Mouse (Mus musculus) cortical plate, adult 2 months (tissue): ENCODE data around the gene Sp110.
"Not testable (repeated sequence)": the region's sequence is repeated elsewhere in the genome, so short reads cannot be mapped to it uniquely, and the experiment has no call there.

ENCODE experiments used
- CTCF ChIP-seq: fragments of 200-500 bp; IDR thresholded peaks from 2 replicates; pipeline ENCODE4 v1.5.1; 2011; ENCODE audit warnings: mild to moderate bottlenecking, control low read depth, low read length; ENCODE audit not compliant: insufficient read depth; ENCODE audit errors: extremely low read depth
- POLR2A ChIP-seq: fragments of 200-500 bp; IDR thresholded peaks from 2 replicates; pipeline ENCODE4 v1.6.1; 2011; ENCODE audit warnings: mild to moderate bottlenecking, low read length, control low read depth; ENCODE audit not compliant: insufficient read depth; ENCODE audit errors: extremely low read depth

DNA sequence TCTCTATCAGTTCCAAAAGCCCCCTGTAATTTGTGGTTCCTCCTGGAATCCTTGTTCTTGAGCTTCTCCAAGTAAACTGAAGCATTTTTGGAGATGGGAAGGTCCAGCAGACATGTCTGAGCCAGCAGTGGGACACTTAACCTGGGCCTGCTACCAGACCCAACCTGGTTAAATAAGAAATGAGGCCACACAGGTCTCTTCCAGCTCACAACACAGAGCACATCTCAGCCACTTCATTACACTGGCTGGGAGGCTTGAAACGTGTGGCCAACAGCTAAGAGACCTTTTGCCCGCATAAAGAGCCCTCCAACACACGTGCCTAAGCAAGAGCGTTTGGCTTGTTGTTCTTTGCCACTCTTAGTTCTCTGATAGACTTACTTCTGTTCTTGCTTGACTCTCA lies 25.1 kb downstream of the Sp110 start:
- TF ChIP-seq POLR2A, CTCF: not testable (repeated sequence)
